Comparison of ENCODE assay signal across 12 mouse cellular contexts in genomic region chr15:10426545-10427266, GRCm38 (mm10).
"Had no signal": no experiment of that assay in that cellular context is flagged by ENCODE, and none has a peak within 500 bp of the region (broad histone marks: within the 10 kb centered on the region; RNA-seq: fewer than 3 reads in every experiment).

No protein-coding gene starts in this region.

- DNase-seq: kidney, adult 2 months; kidney, postnatal 25 days; layer of hippocampus, adult 9-11 months; liver, embryonic 13.5 days; lung, adult 2 months; lung, postnatal 14 days; lung, postnatal 4 days; midbrain, embryonic 14.5 days; spleen, adult 18-20 months; thymus, adult 18-20 months; thymus, postnatal 36 days had no signal

- ATAC-seq: intestine, postnatal 0 days had no signal
